Mouse (Mus musculus) hindbrain, embryonic 13.5 days (tissue): ENCODE results near the gene Srebf2. TPM values are rescaled to one million over a fixed set of nuclear protein-coding genes. Genes with fewer than 3 reads are reported as not detected.

Source experiments
- ATAC-seq: fragments of 200-750 bp; cut with Nextera tagmentation; 2 replicates; pipeline ENCODE4 v1.8.0; 2017; ENCODE audit warnings: moderate TSS enrichment; ENCODE audit not compliant: low FRiP score
- H3K27ac ChIP-seq: fragments of 300-500 bp; sonication (generic); 2 replicates; pipeline ENCODE4 v1.5.1; 2015; ENCODE audit warnings: inconsistent platforms, mild to moderate bottlenecking, moderate library complexity
- H3K27me3 ChIP-seq: fragments of 300-500 bp; sonication (generic); 2 replicates; pipeline ENCODE4 v1.6.1; 2015; ENCODE audit warnings: mild to moderate bottlenecking, inconsistent platforms
- H3K36me3 ChIP-seq: fragments of 300-500 bp; sonication (generic); 2 replicates; pipeline ENCODE4 v1.6.1; 2015; ENCODE audit warnings: mild to moderate bottlenecking, inconsistent platforms
- H3K4me1 ChIP-seq: fragments of 300-500 bp; sonication (generic); replicated peaks from 2 replicates; pipeline ENCODE4 v1.6.1; 2015; ENCODE audit warnings: inconsistent platforms
- H3K4me2 ChIP-seq: fragments of 300-500 bp; sonication (generic); 2 replicates; pipeline ENCODE4 v1.6.1; 2015; ENCODE audit warnings: inconsistent platforms, mild to moderate bottlenecking, moderate library complexity
- H3K4me3 ChIP-seq: fragments of 300-500 bp; sonication (generic); 2 replicates; pipeline ENCODE4 v1.5.1; 2015; ENCODE audit warnings: mild to moderate bottlenecking, inconsistent platforms
- H3K9ac ChIP-seq: fragments of 300-500 bp; sonication (generic); 2 replicates; pipeline ENCODE4 v1.6.1; 2015; ENCODE audit warnings: mild to moderate bottlenecking, inconsistent platforms
- H3K9me3 ChIP-seq: fragments of 300-500 bp; sonication (generic); 2 replicates; pipeline ENCODE4 v1.6.1; 2016; ENCODE audit warnings: inconsistent platforms
- WGBS: fragments of 180-500 bp; shearing (Covaris S2); methylation state at CpG from one replicate; pipeline ENCODE4 v1.1.7; 2015; 5-methylcytosine and 5-hydroxymethylcytosine counted together
- polyA plus RNA-seq: library from polyadenylated mRNA; unstranded; fragments of >200 nt; fragmentation: Nextera tagmentation; extraction: Ambion mirVana; gene quantifications from 2 replicates; pipeline ENCODE4 v1.2.1, GENCODE M21; 2015

Srebf2 gene
- polyA plus RNA-seq, 1 experiment from 2014 or later = 179 TPM

- H3K4me1 ChIP-seq = no peaks in the 10 kb centered on the region; the same call in 1 of the 2 replicates
- H3K36me3 ChIP-seq = peaks cover 96% of the 10 kb centered on the region
- H3K9ac ChIP-seq = no peak overlapping the region
- H3K4me2 ChIP-seq = no peak overlapping the region
- no peak overlapping the region for H3K27ac ChIP-seq
- no peak overlapping the region for H3K4me3 ChIP-seq
- 0 out of 2 replicates have a peak, but pooled peaks cover 4% of the 10 kb centered on the region for H3K9me3 ChIP-seq
- 95% methylated on average over 5 of the region's 5 CpGs for WGBS
- no peaks in the 10 kb centered on the region for H3K27me3 ChIP-seq
- no peak for ATAC-seq
Measured at GRCm38 (mm10) chr15:82186931-82187330, 40.0 kb downstream of the Srebf2 start.

GRCm38 (mm10) chr15:82187401-82187800 lies 40.4 kb downstream of the Srebf2 start:
- Histone ChIP-seq H3K27me3 (no peaks in the 10 kb centered on the region), H3K4me2 (no peak overlapping the region), H3K4me1 (no peaks in the 10 kb centered on the region; the same call in 1 of the 2 replicates), H3K36me3 (peaks cover 96% of the 10 kb centered on the region), H3K9ac (no peak overlapping the region), H3K9me3 (no peaks in the 10 kb centered on the region), H3K27ac (no peak overlapping the region), H3K4me3 (no peak overlapping the region)
- 91% methylated on average over 4 of the region's 4 CpGs for WGBS
- no peak for ATAC-seq

GRCm38 (mm10) chr15:82187924-82188323 lies 40.9 kb downstream of the Srebf2 start:
- WGBS = 97% methylated on average over 1 of the region's 1 CpGs

GRCm38 (mm10) chr15:82188481-82189240 lies 41.7 kb downstream of the Srebf2 start:
- Histone ChIP-seq H3K9ac (no peak overlapping the region), H3K4me1 (no peaks in the 10 kb centered on the region; the same call in 1 of the 2 replicates), H3K36me3 (peaks cover 96% of the 10 kb centered on the region), H3K27ac (no peak overlapping the region), H3K27me3 (no peaks in the 10 kb centered on the region), H3K9me3 (no peaks in the 10 kb centered on the region), H3K4me2 (no peak overlapping the region), H3K4me3 (no peak overlapping the region)
- 93% methylated on average over 10 of the region's 10 CpGs for WGBS
- no peak for ATAC-seq

More at GRCm38 (mm10) chr15:82187924-82188323, 40.9 kb downstream of the Srebf2 start:
- Histone ChIP-seq H3K27me3 (no peaks in the 10 kb centered on the region), H3K9me3 (no peaks in the 10 kb centered on the region), H3K36me3 (peaks cover 96% of the 10 kb centered on the region), H3K27ac (no peak overlapping the region), H3K4me3 (no peak overlapping the region), H3K9ac (no peak overlapping the region), H3K4me2 (no peak overlapping the region), H3K4me1 (no peaks in the 10 kb centered on the region; the same call in 1 of the 2 replicates)
- ATAC-seq = no peak

- no peak overlapping the region for H3K27ac ChIP-seq
- WGBS = 78% methylated on average over 8 of the region's 8 CpGs
Measured at GRCm38 (mm10) chr15:82192617-82193016, 45.6 kb downstream of the Srebf2 start.

GRCm38 (mm10) chr15:82196300-82196699 lies 49.3 kb downstream of the Srebf2 start:
- no peak overlapping the region for H3K4me2 ChIP-seq
- H3K9me3 ChIP-seq = no peaks in the 10 kb centered on the region
- WGBS = 87% methylated on average over 12 of the region's 12 CpGs
- H3K9ac ChIP-seq = no peak overlapping the region
- no peak overlapping the region for H3K27ac ChIP-seq
- H3K4me3 ChIP-seq = no peak overlapping the region
- H3K27me3 ChIP-seq = no peaks in the 10 kb centered on the region
- H3K4me1 ChIP-seq = no peaks in the 10 kb centered on the region
- ATAC-seq = no peak
- H3K36me3 ChIP-seq = peaks cover 99% of the 10 kb centered on the region

More at GRCm38 (mm10) chr15:82192617-82193016, 45.6 kb downstream of the Srebf2 start:
- H3K4me1 ChIP-seq = no peaks in the 10 kb centered on the region
- no peak overlapping the region for H3K9ac ChIP-seq
- no peak overlapping the region for H3K4me2 ChIP-seq
- H3K9me3 ChIP-seq = no peaks in the 10 kb centered on the region
- peaks cover 96% of the 10 kb centered on the region for H3K36me3 ChIP-seq
- no peak overlapping the region for H3K4me3 ChIP-seq
- no peak for ATAC-seq
- H3K27me3 ChIP-seq = no peaks in the 10 kb centered on the region

GRCm38 (mm10) chr15:82197246-82197750 lies 50.3 kb downstream of the Srebf2 start:
- H3K27ac ChIP-seq = no peak overlapping the region
- 95% methylated on average over 10 of the region's 10 CpGs for WGBS
- no peak overlapping the region for H3K4me2 ChIP-seq
- H3K9me3 ChIP-seq = no peaks in the 10 kb centered on the region
- ATAC-seq = no peak
- no peaks in the 10 kb centered on the region for H3K4me1 ChIP-seq
- H3K9ac ChIP-seq = no peak overlapping the region
- H3K36me3 ChIP-seq = peaks cover 99% of the 10 kb centered on the region
- no peaks in the 10 kb centered on the region for H3K27me3 ChIP-seq
- no peak overlapping the region for H3K4me3 ChIP-seq

- 94% methylated on average over 11 of the region's 11 CpGs for WGBS
- no peak for ATAC-seq
Measured at GRCm38 (mm10) chr15:82197937-82198336, 51.0 kb downstream of the Srebf2 start.

GRCm38 (mm10) chr15:82198342-82198741 lies 51.4 kb downstream of the Srebf2 start:
- Histone ChIP-seq H3K4me1 (no peaks in the 10 kb centered on the region), H3K4me2 (no peak overlapping the region), H3K9me3 (no peaks in the 10 kb centered on the region), H3K27me3 (no peaks in the 10 kb centered on the region), H3K27ac (no peak overlapping the region), H3K9ac (no peak overlapping the region), H3K36me3 (peaks cover 99% of the 10 kb centered on the region), H3K4me3 (no peak overlapping the region)
- ATAC-seq = no peak
- 87% methylated on average over 7 of the region's 7 CpGs for WGBS

More at GRCm38 (mm10) chr15:82197937-82198336, 51.0 kb downstream of the Srebf2 start:
- Histone ChIP-seq H3K27ac (no peak overlapping the region), H3K4me2 (no peak overlapping the region), H3K27me3 (no peaks in the 10 kb centered on the region), H3K4me3 (no peak overlapping the region), H3K4me1 (no peaks in the 10 kb centered on the region), H3K9me3 (no peaks in the 10 kb centered on the region), H3K9ac (no peak overlapping the region), H3K36me3 (peaks cover 99% of the 10 kb centered on the region)

- no peak overlapping the region for H3K4me2 ChIP-seq
- H3K36me3 ChIP-seq = peaks cover 99% of the 10 kb centered on the region
- H3K27me3 ChIP-seq = 0 out of 2 replicates have a peak, but pooled peaks cover 9% of the 10 kb centered on the region
- peaks cover 8% of the 10 kb centered on the region for H3K4me1 ChIP-seq
- WGBS = 93% methylated on average over 12 of the region's 12 CpGs
- H3K9ac ChIP-seq = no peak overlapping the region
- no peak overlapping the region for H3K4me3 ChIP-seq
- no peaks in the 10 kb centered on the region for H3K9me3 ChIP-seq
- ATAC-seq = no peak
- no peak overlapping the region for H3K27ac ChIP-seq
Measured at GRCm38 (mm10) chr15:82199546-82199945, 52.6 kb downstream of the Srebf2 start.

- ATAC-seq = no peak
- Histone ChIP-seq H3K4me1 (peaks cover 27% of the 10 kb centered on the region), H3K9me3 (no peaks in the 10 kb centered on the region), H3K27ac (no peak overlapping the region), H3K4me2 (no peak overlapping the region), H3K9ac (no peak overlapping the region), H3K4me3 (no peak overlapping the region), H3K36me3 (peaks cover 93% of the 10 kb centered on the region), H3K27me3 (peaks cover 34% of the 10 kb centered on the region)
- WGBS = 97% methylated on average over 6 of the region's 6 CpGs
Measured at GRCm38 (mm10) chr15:82202086-82202485, 55.1 kb downstream of the Srebf2 start.

- Histone ChIP-seq H3K9me3 (no peaks in the 10 kb centered on the region), H3K27ac (no peak overlapping the region), H3K9ac (no peak overlapping the region), H3K4me1 (peaks cover 37% of the 10 kb centered on the region), H3K4me3 (no peak overlapping the region), H3K36me3 (peaks cover 83% of the 10 kb centered on the region), H3K27me3 (peaks cover 44% of the 10 kb centered on the region), H3K4me2 (no peak overlapping the region)
- no peak for ATAC-seq
- WGBS = 97% methylated on average over 10 of the region's 10 CpGs
Measured at GRCm38 (mm10) chr15:82203090-82203489, 56.1 kb downstream of the Srebf2 start.
